Mouse (Mus musculus) neural tube, embryonic 12.5 days (tissue): Measurements from ENCODE around the gene Liph. TPM values are rescaled to one million over a fixed set of nuclear protein-coding genes. Genes with fewer than 3 reads are reported as not detected.
"Not testable (repeated sequence)": the region's sequence is repeated elsewhere in the genome, so short reads cannot be mapped to it uniquely, and the experiment has no call there.

ENCODE experiments used
- ATAC-seq: fragments of 200-750 bp; cut with Nextera tagmentation; 2 replicates; pipeline ENCODE4 v1.8.0; 2017; ENCODE audit warnings: low read depth, mild to moderate bottlenecking, moderate TSS enrichment, moderate library complexity; ENCODE audit not compliant: low FRiP score
- H3K27ac ChIP-seq: fragments of 300-500 bp; sonication (generic); 2 replicates; pipeline ENCODE4 v1.5.1; 2016
- H3K27me3 ChIP-seq: fragments of 300-500 bp; sonication (generic); replicated peaks from 2 replicates; pipeline ENCODE4 v1.6.1; 2016; ENCODE audit warnings: mild to moderate bottlenecking
- H3K36me3 ChIP-seq: fragments of 300-500 bp; sonication (generic); 2 replicates; pipeline ENCODE4 v1.6.1; 2016; ENCODE audit warnings: mild to moderate bottlenecking
- H3K4me1 ChIP-seq: fragments of 300-500 bp; sonication (generic); 2 replicates; pipeline ENCODE4 v1.6.1; 2016
- H3K4me2 ChIP-seq: fragments of 300-500 bp; sonication (generic); replicated peaks from 2 replicates; pipeline ENCODE4 v1.6.1; 2016; ENCODE audit warnings: mild to moderate bottlenecking
- H3K4me3 ChIP-seq: fragments of 300-500 bp; sonication (generic); 2 replicates; pipeline ENCODE4 v1.5.1; 2016
- H3K9ac ChIP-seq: fragments of 300-500 bp; sonication (generic); 2 replicates; pipeline ENCODE4 v1.6.1; 2016; ENCODE audit warnings: mild to moderate bottlenecking
- H3K9me3 ChIP-seq: fragments of 300-500 bp; sonication (generic); 2 replicates; pipeline ENCODE4 v1.6.1; 2016; ENCODE audit warnings: mild to moderate bottlenecking
- WGBS: fragments of 180-500 bp; shearing (Covaris S2); methylation state at CpG from one replicate; pipeline ENCODE4 v1.1.7; 2016; 5-methylcytosine and 5-hydroxymethylcytosine counted together
- polyA plus RNA-seq: library from polyadenylated mRNA; unstranded; fragments of >200 nt; fragmentation: Nextera tagmentation; extraction: Ambion mirVana; gene quantifications from 2 replicates; pipeline ENCODE4 v1.2.1, GENCODE M21; 2016

The Liph gene
- polyA plus RNA-seq, 1 experiment from 2014 or later = 0.57 TPM

DNA sequence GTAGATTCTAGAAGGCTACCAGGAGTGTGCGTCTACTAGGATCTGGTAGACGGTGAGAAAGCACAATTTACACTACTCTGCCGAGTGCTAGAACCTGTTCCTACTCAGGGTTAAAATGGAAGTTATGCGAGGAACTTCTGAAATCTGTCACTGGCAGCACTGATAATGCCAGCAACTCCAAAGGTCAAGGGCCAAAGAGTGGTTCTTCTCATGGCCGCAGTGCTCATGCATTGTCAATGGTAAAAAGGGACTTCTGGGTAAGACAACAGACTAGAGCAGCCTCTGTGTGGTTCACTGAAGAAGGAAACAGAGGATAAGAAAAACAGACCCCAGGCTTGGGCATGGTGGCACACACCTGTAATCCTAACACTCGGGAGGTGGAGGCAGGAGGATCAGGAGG, 24.9 kb downstream of the Liph start:
- ATAC-seq = no peak
- Histone ChIP-seq H3K9me3 (no peaks in the 10 kb centered on the region), H3K4me3 (no peak overlapping the region), H3K36me3 (no peaks in the 10 kb centered on the region), H3K27ac (no peak overlapping the region), H3K27me3 (no peaks in the 10 kb centered on the region), H3K9ac (no peak overlapping the region), H3K4me1 (no peaks in the 10 kb centered on the region), H3K4me2 (no peak overlapping the region)
- 87% methylated on average over 6 of the region's 6 CpGs for WGBS

DNA sequence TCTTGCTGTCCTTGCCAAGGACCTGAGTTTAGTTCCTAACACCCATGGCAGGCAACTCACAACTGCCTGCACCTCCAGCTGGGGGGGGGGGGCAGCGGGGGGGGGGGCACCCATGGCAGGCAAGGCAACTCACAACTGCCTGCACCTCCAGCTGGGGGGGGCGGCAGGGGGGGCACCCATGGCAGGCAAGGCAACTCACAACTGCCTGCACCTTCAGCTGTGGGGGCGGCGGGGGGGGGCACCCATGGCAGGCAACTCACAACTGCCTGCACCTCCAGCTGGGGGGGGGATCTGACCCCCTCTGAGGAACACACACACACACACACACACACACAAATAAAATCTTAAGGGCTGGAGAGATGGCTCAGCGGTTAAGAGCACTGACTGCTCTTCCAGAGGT, 25.6 kb downstream of the Liph start:
- no peak for ATAC-seq

DNA sequence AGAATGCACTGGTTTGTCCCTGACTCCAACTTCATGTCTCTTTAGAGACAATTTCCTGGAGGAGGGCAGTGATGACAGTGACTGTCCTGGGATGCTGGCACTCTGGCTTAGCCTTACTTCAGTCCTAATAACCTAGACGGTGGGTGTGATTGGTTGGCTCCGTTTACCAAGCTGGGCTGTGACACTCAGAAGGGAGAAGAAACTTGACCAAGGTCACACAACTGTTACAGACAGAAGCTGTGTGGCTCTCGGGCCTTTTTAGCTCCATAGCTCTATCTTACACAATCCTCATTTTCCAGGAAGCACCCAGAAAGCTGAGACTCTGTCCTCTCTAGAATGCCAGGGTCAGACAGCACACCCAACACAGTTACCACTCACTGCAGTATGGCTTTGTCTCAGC, 29.9 kb downstream of the Liph start:
- Histone ChIP-seq H3K4me2 (no peak overlapping the region), H3K27me3 (no peaks in the 10 kb centered on the region), H3K27ac (no peak overlapping the region), H3K4me1 (no peaks in the 10 kb centered on the region), H3K4me3 (no peak overlapping the region), H3K9ac (no peak overlapping the region), H3K9me3 (no peaks in the 10 kb centered on the region), H3K36me3 (no peaks in the 10 kb centered on the region)
- no peak for ATAC-seq
- 83% methylated on average over 3 of the region's 3 CpGs for WGBS

More for the DNA sequence above, 25.6 kb downstream of the Liph start:
- Histone ChIP-seq H3K4me2 (no peak overlapping the region), H3K9ac (no peak overlapping the region), H3K4me1 (no peaks in the 10 kb centered on the region), H3K4me3 (no peak overlapping the region), H3K27ac (no peak overlapping the region), H3K36me3 (no peaks in the 10 kb centered on the region), H3K9me3 (no peaks in the 10 kb centered on the region), H3K27me3 (no peaks in the 10 kb centered on the region)
- 78% methylated on average over 5 of the region's 5 CpGs for WGBS

DNA sequence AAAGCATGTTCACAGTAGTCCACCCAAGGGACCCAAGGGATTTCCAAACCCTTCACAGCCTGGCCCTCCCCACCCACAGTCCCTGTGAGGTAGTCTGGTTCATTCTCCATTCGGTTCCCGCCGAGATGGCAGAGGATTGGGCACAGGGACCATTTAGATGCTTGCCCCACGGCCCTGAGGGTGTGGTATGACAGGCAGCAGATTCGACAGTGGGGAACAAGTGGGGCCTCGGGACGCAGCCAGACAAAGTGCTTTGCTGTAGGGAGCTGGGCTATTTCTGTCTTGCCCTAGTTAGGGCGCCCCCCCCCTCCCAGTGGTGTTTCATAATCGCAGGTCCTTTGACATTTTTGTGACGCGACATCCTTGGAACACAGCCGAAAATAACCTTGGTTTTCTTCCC, 39.9 kb downstream of the Liph start:
- no peak for ATAC-seq
- no peaks in the 10 kb centered on the region for H3K9me3 ChIP-seq
- H3K36me3 ChIP-seq = no peaks in the 10 kb centered on the region
- H3K4me2 ChIP-seq = no peak overlapping the region
- H3K9ac ChIP-seq = no peak overlapping the region
- 90% methylated on average over 12 of the region's 12 CpGs for WGBS
- H3K27ac ChIP-seq = no peak overlapping the region
- no peak overlapping the region for H3K4me3 ChIP-seq
- H3K27me3 ChIP-seq = no peaks in the 10 kb centered on the region
- H3K4me1 ChIP-seq = no peaks in the 10 kb centered on the region

DNA sequence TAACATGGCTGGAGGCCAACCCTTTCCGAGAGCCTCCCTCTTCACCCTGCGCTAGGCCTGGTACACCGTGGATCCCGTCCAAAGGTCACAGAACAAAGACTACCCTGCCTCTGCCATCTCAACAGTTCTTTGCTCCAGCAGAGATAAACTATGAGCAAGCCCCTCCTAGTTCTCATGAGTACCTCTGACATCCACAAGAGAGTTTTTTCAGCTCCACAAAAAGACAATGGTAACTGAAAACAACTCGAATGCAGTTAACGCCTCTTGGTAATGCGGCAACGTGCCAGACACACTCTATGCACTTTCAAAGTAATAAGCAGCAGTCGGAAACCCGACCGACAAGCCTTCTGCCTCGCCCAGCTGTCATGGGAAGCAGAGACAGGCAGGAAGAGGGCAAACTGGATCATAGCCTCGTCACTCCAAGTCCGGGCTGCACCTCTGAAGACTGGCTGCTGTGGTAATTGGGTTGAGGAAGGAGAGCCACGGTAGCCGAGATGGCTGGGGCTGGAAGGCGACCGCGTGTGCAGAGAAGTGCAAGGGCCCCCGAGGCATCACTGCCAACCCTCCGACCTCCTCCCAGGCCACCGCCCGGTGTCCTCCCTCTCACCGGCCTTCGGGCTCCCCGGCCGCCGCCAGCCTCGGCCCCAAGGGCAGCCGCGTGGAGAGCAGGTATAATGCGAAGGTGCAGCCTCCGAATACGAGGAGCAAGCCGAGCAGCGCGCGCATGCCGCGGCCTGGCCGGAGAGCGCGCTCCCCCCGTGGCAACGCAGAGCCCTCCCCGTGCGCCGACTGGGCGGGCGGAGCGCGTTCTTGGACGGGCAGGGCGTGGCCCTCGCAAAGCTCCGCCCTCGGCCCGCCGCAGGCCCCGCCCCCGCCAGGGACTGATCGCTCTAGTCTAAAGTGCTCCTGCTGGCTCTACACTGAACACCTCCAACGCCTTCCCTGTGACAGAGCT, 48.4 kb downstream of the Liph start, which contains the start of gene Tmem41a:
Gene Tmem41a (minus strand): TSS at position 792 of the 955 bp plus-strand sequence.
- 1% methylated on average over 62 of the region's 63 CpGs for WGBS
- Histone ChIP-seq H3K9ac (peak within 1 kb of the TSS; percentile 71), H3K36me3 (no peaks in the 10 kb centered on the region), H3K4me3 (peak within 1 kb of the TSS; percentile 70), H3K4me1 (peaks cover 10% of the 10 kb centered on the region), H3K27ac (no peak within 1 kb of the TSS), H3K9me3 (no peaks in the 10 kb centered on the region), H3K4me2 (peak within 1 kb of the TSS; percentile 88), H3K27me3 (no peaks in the 10 kb centered on the region)
- peak; percentile 96 for ATAC-seq

DNA sequence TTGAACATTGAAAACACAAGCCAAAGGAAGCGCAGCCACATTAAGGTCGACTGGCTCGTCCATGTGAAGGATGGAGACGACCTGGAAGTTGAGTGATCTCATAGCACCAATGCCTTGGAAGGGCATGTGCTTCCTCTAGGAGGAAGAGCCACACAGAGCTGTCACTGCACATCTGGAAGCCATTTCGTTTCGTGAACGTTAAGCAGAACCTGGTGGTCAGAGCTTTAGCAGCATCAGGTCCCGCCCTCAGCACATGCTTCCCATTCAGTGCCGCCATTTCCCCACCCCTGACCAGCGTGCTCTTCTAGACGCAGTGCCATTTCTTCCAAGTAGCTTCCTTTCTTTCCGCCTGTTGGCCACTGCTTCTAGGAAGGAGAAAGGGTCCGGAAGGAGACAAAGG, 67.0 kb downstream of the Liph start:
- Histone ChIP-seq H3K27me3 (no peaks in the 10 kb centered on the region), H3K36me3 (peaks cover 66% of the 10 kb centered on the region), H3K27ac (no peak overlapping the region), H3K9me3 (no peaks in the 10 kb centered on the region), H3K9ac (no peak overlapping the region), H3K4me3 (no peak overlapping the region), H3K4me2 (no peak overlapping the region), H3K4me1 (no peaks in the 10 kb centered on the region)
- no peak for ATAC-seq
- 83% methylated on average over 13 of the region's 13 CpGs for WGBS

DNA sequence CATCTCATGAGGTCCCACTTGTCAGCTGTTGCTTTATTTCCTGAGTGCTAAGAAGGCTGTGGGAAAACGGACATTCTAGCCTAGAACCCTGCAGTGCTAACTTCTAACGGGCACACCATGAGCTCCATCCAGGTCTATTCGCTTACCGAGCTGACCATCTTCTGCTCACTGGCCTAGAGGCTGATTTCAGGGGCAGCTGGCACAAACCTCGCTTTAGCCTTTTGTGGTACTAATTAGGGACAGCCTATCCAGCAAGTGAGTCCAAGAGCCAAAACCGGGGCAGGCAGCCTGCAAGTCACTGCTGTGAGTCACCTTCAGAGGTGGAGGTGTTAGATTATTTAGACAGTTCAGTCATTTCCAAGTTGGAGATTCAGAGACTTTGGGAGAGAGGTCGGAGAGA, 78.8 kb downstream of the Liph start:
- no peaks in the 10 kb centered on the region for H3K27me3 ChIP-seq
- H3K4me3 ChIP-seq = no peak overlapping the region
- 78% methylated on average over 7 of the region's 7 CpGs for WGBS
- H3K36me3 ChIP-seq = peaks cover 62% of the 10 kb centered on the region
- no peak overlapping the region for H3K4me2 ChIP-seq
- H3K9me3 ChIP-seq = no peaks in the 10 kb centered on the region
- H3K4me1 ChIP-seq = no peaks in the 10 kb centered on the region
- H3K27ac ChIP-seq = no peak overlapping the region
- H3K9ac ChIP-seq = no peak overlapping the region
- ATAC-seq = no peak

DNA sequence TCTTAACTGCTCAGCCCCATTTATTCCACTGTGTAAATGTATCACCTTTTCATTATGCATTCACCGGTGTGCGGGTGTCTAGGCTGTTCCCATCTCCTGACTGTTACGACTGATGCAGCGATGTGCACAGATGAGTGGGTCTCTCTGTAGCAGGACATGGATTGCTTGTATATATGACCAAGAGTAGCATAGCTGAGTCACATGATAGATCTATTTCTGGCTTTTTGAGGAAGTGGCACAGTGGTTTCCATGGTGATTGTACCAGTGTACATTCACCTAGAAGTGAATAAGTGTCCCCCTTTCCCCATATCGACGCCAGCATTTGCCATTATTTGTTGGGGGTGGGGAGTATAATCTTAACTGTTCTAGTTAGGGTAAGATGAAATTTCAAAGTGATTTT, 82.1 kb downstream of the Liph start:
- H3K9ac ChIP-seq = no peak overlapping the region
- no peak for ATAC-seq
- H3K4me3 ChIP-seq = no peak overlapping the region
- no peak overlapping the region for H3K4me2 ChIP-seq
- H3K9me3 ChIP-seq = no peaks in the 10 kb centered on the region
- H3K4me1 ChIP-seq = no peaks in the 10 kb centered on the region
- H3K27me3 ChIP-seq = no peaks in the 10 kb centered on the region
- H3K36me3 ChIP-seq = peaks cover 65% of the 10 kb centered on the region
- no peak overlapping the region for H3K27ac ChIP-seq
- WGBS = 92% methylated on average over 6 of the region's 6 CpGs

DNA sequence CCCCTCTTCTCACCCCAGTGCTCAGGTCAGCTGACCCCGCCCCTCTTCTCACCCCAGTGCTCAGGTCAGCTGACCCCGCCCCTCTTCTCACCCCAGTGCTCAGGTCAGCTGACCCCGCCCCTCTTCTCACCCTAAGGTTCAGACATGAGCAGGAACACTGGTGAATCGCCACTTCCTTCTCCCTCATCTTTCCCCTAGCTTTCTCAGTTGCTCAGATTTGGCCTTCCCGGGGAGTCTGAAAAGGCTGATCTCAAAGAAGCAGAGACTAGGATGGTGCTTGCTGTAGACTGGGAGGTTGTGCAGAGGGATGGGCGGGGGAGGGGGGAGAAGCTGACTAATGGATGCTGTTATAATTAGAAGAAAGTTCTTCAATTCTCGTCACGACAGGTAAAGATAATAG, 86.6 kb downstream of the Liph start:
- H3K4me3 ChIP-seq, ATAC-seq, H3K9me3 ChIP-seq, H3K4me1 ChIP-seq, H3K4me2 ChIP-seq, H3K9ac ChIP-seq, H3K27ac ChIP-seq, H3K27me3 ChIP-seq: not testable (repeated sequence)
- 29% methylated on average over 6 of the region's 8 CpGs for WGBS
- peaks cover 66% of the 10 kb centered on the region for H3K36me3 ChIP-seq

DNA sequence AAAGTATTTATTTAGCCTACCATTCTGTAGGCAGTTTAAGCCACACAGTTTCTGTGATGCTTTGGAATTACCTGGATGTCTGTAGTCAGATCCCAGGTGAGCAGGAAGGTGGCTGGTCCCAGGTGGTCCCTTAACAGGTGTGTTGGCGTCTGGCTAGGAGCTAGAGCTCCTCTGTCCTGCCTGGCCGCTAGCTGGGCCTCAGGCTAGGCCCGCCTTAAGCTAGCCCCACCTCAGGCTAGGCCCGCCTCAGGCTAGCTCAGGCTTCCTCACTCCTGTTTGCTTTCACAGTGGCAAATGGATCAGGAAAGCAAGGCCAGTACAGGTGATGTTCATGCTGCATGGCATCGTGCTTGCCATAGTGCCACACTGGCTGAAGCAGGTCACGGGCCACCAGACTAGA, 88.6 kb downstream of the Liph start:
- peaks cover 60% of the 10 kb centered on the region for H3K36me3 ChIP-seq
- no peaks in the 10 kb centered on the region for H3K9me3 ChIP-seq
- WGBS = 88% methylated on average over 6 of the region's 6 CpGs
- H3K27me3 ChIP-seq = no peaks in the 10 kb centered on the region
- H3K4me1 ChIP-seq = no peaks in the 10 kb centered on the region
- H3K27ac ChIP-seq = no peak overlapping the region
- ATAC-seq = no peak
- no peak overlapping the region for H3K9ac ChIP-seq
- no peak overlapping the region for H3K4me3 ChIP-seq
- no peak overlapping the region for H3K4me2 ChIP-seq

DNA sequence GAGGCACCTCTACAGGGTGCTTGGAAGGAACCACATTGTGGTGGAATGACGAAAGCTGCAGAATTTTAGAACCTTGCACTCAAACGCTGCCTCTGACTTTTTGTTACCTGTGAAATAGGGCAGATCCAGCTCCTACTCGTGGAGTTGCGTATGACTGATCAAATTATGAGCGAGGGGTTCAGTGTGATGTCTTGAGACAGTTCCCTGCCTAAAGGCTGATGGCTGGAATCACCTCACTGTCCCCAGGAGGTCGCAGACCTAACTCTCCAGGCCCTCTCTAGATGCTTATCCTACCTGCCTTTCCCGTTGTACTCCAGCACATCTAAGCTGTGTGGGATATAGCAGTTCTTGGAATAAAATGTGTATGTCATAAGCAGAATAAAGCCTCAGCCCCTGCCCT, 89.5 kb downstream of the Liph start:
- WGBS = 92% methylated on average over 7 of the region's 7 CpGs
- Histone ChIP-seq H3K36me3 (peaks cover 54% of the 10 kb centered on the region), H3K27me3 (no peaks in the 10 kb centered on the region), H3K9me3 (no peaks in the 10 kb centered on the region), H3K4me1 (no peaks in the 10 kb centered on the region), H3K9ac (no peak overlapping the region), H3K4me2 (no peak overlapping the region), H3K4me3 (no peak overlapping the region), H3K27ac (no peak overlapping the region)
- no peak for ATAC-seq

DNA sequence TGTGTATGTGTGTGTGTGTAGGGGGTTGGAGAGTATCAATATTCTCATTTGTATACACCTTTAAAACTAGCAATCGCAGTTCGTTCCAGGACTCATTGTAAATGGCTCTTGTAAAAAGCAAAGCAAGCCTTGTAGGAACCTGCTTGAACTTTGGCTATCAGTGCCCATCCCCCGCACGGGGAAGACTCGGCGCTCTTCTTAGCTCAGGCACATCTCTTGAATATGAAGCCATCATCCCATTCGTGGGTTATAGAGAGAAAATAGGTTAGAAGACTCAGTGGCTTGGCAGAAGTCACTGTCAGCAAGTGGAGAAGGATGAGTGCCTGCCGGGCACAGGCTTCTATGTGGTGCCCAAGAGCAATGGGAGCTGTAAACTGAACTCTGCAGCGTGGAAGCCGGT, 90.8 kb downstream of the Liph start:
- no peak overlapping the region for H3K9ac ChIP-seq
- no peak overlapping the region for H3K4me2 ChIP-seq
- H3K36me3 ChIP-seq = peaks cover 49% of the 10 kb centered on the region
- ATAC-seq = no peak
- no peak overlapping the region for H3K4me3 ChIP-seq
- no peaks in the 10 kb centered on the region for H3K27me3 ChIP-seq
- no peak overlapping the region for H3K27ac ChIP-seq
- no peaks in the 10 kb centered on the region for H3K4me1 ChIP-seq
- 88% methylated on average over 10 of the region's 10 CpGs for WGBS
- no peaks in the 10 kb centered on the region for H3K9me3 ChIP-seq
